Mouse (Mus musculus) cerebellum, adult (tissue): ENCODE measurements at regions not wholly inside any gene's neighbourhood (a gene's known extent, or its start where the extent isn't known, plus 50 kb on each side); places are given as distances from the start of the nearest gene placed in this dataset.

ENCODE experiments used
- ATAC-seq: cut with Nextera tagmentation; 2 replicates; pipeline ENCODE4 v1.9.2; 2017; ENCODE audit warnings: mild to moderate bottlenecking, moderate library complexity, mixed read lengths; ENCODE audit not compliant: insufficient number of reproducible peaks, low FRiP score, low TSS enrichment

DNA sequence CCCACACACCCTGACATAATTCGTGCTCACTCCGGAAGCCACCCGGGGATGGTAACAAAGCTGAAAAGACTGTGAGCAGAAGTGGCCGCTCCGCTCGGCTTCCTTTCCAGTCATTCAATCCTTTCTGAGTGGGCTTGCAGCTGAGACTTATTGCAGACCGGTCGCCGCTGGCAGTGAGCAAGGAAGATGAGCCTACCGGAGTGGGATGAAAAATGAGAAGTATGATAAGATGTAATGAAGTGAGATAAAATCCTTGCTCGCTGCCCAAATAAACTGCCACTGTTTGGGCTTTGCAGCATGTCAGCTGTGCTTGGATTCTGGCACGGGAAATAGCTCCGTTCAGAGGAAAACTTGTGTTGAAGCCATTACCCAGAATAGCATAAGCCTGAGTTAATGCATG is 82.7 kb upstream of the Lingo2 start:
- ATAC-seq: peak; percentile 68; the same call in 1 of the 2 replicates
